Comparison of ENCODE assay signal across 20 mouse cellular contexts in the genomic region with DNA sequence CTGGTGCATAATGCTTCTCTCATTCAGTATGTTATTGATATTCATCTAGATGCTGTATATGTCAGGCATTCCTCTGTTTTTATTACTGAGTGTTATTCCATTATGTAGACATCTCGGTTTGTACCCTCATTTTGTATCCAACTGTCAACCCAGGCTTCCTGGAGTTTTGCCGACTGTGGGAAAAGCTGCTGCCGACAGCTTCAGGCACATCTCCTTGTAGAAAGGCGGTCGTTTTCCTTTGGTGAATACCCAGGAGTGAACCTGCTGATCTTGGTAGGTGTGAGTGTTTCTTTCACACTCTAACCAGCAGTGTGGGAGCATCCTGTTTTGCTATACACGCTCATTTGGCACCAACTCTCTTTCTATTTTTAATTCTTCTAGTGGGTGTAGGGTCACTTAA. TPM values are rescaled to one million over a fixed set of nuclear protein-coding genes. Genes with fewer than 3 reads are reported as not detected.
"Had no signal": no experiment of that assay in that cellular context is flagged by ENCODE, and none has a peak within 500 bp of the region (broad histone marks: within the 10 kb centered on the region; RNA-seq: fewer than 3 reads in every experiment).

No protein-coding gene starts in this region.

- H3K36me3 ChIP-seq: limb, embryonic 15.5 days; liver, embryonic 12.5 days; midbrain, embryonic 13.5 days had no signal

- ATAC-seq: intestine, postnatal 0 days; liver, embryonic 12.5 days; midbrain, embryonic 13.5 days had no signal

- H3K4me2 ChIP-seq: limb, embryonic 15.5 days; liver, embryonic 12.5 days; lung, embryonic 14.5 days; midbrain, embryonic 13.5 days had no signal

- H3K27ac ChIP-seq: kidney, postnatal 0 days; limb, embryonic 15.5 days; liver, embryonic 12.5 days; midbrain, embryonic 13.5 days; stomach, postnatal 0 days had no signal

- H3K4me3 ChIP-seq: limb, embryonic 15.5 days; liver, embryonic 12.5 days; midbrain, embryonic 13.5 days had no signal

- H3K4me1 ChIP-seq: limb, embryonic 15.5 days; midbrain, embryonic 13.5 days had no signal

- H3K9me3 ChIP-seq: limb, embryonic 15.5 days; liver, embryonic 12.5 days; midbrain, embryonic 13.5 days had no signal

- H3K27me3 ChIP-seq: limb, embryonic 15.5 days; midbrain, embryonic 13.5 days had no signal

- DNase-seq: kidney, adult 9 months; kidney, postnatal 36 days; layer of hippocampus, postnatal 36 days; lung, embryonic 14.5 days; lung, postnatal 14 days; thymus, adult 18-20 months; thymus, postnatal 14 days had no signal

- H3K9ac ChIP-seq: limb, embryonic 15.5 days; liver, embryonic 12.5 days; lung, embryonic 14.5 days; midbrain, embryonic 13.5 days had no signal

RNA-seq across cellular contexts. Expression of a gene that starts 9.9 kb away (rescaled TPM):
- total RNA-seq: layer of hippocampus, postnatal 36 days; left cerebral cortex, adult 8-10 months; midbrain, postnatal 0 days had no signal
- polyA plus RNA-seq: intestine, postnatal 0 days; kidney, postnatal 0 days; limb, embryonic 11.5 days; limb, embryonic 15.5 days; liver, embryonic 12.5 days; liver, embryonic 16.5 days; lung, embryonic 14.5 days; midbrain, embryonic 13.5 days; midbrain, postnatal 0 days; neural tube, embryonic 14.5 days; stomach, postnatal 0 days had no signal

RNA-seq across cellular contexts. Expression of a gene that starts 24.4 kb away (rescaled TPM):
- total RNA-seq: layer of hippocampus, postnatal 36 days had no signal

RNA-seq across cellular contexts. Expression of a gene that starts 45.6 kb away (rescaled TPM):
- total RNA-seq: layer of hippocampus, adult 8-10 months; layer of hippocampus, postnatal 36 days; left cerebral cortex, adult 8-10 months; left cerebral cortex, postnatal 25 days; midbrain, postnatal 0 days had no signal
- polyA plus RNA-seq: intestine, postnatal 0 days; kidney, postnatal 0 days; limb, embryonic 11.5 days; lung, embryonic 14.5 days; midbrain, embryonic 13.5 days; midbrain, postnatal 0 days; neural tube, embryonic 14.5 days; stomach, postnatal 0 days had no signal
